Mouse (Mus musculus): Measurements from ENCODE around the gene Sf1. TPM values are rescaled to one million over a fixed set of nuclear protein-coding genes. Genes with fewer than 3 reads are reported as not detected.

Gene Sf1
- total RNA-seq (2021) = 100 to 1,000 TPM; 185 to 186 TPM
- long read RNA-seq, experiment 1, full-length matches to known transcripts = 9 of 47 reads
- long read RNA-seq, experiment 1, partial matches to known transcripts = 29 of 47 reads
- long read RNA-seq, experiment 1, other reads (novel, unspliced or antisense) = 9 of 47 reads
- long read RNA-seq, experiment 2, full-length matches to known transcripts = 17 of 31 reads
- long read RNA-seq, experiment 2, partial matches to known transcripts = 11 of 31 reads
- long read RNA-seq, experiment 2, other reads (novel, unspliced or antisense) = 3 of 31 reads

DNA sequence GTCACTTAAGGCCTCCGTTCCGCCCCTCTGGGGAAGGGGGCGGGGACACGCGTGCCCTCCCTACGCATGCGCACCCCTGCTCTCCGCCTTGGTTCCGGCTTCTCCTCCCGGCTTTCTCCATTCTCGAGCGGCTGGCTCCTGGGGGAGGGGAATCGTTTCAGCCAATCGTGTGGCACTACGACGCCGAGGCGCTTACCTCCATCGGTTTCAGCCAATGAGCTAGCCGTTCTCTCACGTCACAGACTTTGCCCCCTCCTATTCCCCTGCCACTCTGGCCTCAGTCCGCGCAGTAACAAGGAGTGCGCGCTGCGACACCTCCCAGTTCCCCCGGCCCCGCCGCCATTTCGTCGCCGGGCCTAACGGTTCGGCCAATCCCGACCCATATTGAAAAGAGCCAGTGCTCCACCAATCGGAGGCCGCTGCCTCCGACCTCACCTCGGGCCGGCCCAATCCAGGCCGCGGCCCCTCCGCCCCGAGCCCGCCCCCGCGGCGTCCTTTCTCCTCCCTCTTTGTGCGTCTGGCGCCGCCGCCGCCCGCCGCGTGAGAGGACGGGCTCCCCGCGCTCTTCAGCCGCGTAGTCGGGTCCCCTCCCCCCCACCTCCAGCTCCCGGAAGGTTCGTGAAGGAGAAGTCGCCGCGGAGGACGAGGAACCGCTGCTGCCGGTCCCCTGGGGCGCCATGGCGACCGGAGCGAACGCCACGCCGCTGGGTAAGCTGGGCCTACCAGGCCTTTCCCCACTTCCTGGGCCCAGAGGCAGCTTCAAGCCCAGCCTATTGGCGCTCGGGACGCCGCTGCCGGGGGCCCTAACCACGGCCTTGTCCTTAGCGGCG, at the start of gene Sf1:
TSS of gene Sf1 (plus strand) at position 280 of the 830 bp plus-strand sequence.
- DNase-seq (ENCODE audit: low spot score in 2 of 2) = peak; percentile 99 to 100
- intact Hi-C loops (cut with DNase I) = no loop called here

DNA sequence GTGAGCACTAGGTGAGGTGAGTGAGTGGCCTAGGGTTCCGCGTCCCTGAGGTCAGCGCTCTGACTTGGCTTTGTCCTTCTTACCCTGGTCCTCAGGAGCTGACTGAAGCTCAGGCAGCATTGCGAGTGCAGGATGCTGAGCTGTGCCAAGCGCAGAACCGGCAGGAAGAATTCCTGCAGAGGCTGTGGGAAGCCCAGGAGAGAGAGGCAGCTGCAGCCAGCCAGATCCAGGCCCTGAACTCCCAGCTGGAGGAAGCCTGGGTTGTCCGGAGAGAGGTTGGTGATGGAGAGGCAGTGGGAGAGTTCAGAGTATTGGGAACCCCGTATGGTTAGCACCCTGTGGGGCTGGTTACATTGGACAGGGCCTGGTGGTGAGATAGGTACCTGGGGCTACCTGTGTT, 49.7 kb upstream of the Sf1 start:
- intact Hi-C loops (cut with DNase I) = no loop called here
- DNase-seq (ENCODE audit: low spot score in 2 of 2) = no peak

DNA sequence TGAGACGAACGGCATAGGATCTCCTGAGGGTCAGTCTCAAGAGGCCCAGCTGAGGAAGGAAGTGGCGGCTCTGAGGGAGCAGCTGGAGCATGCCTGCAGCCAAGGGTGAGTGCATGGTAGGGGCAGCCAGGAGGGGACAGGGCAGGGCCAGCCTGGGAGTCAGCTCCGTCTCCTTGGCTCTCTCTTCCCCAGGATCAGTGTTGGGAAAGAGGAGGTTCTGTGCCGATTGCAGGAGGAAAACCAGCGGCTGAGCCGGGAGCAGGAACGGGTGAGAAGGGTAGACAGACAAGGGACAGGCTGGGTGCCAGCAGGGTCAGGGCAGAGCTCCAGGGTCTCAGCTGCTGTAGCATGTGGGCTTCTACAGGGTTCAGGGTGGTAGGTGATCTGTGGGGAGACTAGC, 49.0 kb upstream of the Sf1 start:
- intact Hi-C loops (cut with DNase I) = no loop called here
- DNase-seq (ENCODE audit: low spot score in 2 of 2) = no peak

DNA sequence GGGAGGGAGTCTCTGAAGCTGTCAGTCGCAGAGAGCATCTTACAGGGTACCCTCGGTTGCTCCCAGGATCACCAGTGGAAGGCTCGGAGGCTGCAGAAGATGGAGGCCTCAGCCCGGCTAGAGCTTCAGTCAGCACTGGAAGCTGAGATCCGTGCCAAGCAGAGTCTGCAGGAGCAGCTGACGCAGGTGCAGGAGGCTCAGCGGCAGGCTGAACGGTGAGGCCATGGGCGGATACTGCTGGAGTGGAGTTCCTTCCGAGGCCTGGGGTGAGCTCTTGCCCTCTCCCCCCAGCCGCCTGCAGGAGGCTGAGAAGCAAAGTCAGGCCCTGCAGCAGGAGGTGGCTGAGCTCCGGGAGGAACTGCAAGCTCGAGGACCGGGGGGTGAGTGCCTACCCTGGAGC, 47.9 kb upstream of the Sf1 start:
- DNase-seq (ENCODE audit: low spot score in 2 of 2) = no peak
- intact Hi-C loops (cut with DNase I) = no loop called here

DNA sequence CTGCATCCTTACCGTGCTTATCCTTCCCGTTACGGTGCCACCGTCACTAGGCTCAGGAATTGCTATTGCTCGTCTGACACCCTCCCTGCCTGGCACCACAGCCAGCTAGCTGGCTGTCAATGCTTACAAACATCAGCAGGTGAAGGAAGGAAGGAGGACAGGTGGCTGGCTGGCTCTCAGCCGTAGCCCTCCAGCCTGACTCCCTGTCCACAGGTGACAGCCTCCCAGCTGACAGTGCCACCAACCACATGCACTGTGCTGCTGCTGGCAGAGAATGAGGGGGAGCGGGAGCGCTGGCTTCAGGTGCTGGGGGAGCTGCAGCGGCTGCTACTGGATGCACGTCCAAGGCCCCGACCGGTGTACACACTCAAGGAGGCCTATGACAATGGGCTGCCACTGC, 45.3 kb upstream of the Sf1 start:
- intact Hi-C loops (cut with DNase I) = no loop called here
- no peak for DNase-seq (ENCODE audit: low spot score in 2 of 2)

DNA sequence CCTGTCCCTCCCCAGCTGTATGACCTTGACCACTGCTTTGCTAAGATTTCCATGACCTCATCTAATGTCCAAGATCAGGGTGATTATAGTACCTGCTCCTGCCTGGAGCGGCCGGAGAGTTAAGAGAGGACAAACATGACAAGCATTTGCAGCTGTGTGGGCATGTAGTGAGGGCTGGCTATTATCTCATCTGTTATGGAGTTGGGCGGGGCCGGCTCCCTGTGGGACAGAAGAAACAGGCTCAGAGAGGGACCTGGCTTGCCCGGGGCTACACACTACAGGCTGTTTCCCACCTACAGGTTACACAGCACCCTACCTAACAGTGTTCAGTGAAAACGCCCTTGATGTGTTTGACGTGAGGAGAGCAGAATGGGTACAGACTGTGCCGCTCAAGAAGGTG, 42.1 kb upstream of the Sf1 start:
- intact Hi-C loops (cut with DNase I) = no loop called here
- no peak for DNase-seq (ENCODE audit: low spot score in 2 of 2)

DNA sequence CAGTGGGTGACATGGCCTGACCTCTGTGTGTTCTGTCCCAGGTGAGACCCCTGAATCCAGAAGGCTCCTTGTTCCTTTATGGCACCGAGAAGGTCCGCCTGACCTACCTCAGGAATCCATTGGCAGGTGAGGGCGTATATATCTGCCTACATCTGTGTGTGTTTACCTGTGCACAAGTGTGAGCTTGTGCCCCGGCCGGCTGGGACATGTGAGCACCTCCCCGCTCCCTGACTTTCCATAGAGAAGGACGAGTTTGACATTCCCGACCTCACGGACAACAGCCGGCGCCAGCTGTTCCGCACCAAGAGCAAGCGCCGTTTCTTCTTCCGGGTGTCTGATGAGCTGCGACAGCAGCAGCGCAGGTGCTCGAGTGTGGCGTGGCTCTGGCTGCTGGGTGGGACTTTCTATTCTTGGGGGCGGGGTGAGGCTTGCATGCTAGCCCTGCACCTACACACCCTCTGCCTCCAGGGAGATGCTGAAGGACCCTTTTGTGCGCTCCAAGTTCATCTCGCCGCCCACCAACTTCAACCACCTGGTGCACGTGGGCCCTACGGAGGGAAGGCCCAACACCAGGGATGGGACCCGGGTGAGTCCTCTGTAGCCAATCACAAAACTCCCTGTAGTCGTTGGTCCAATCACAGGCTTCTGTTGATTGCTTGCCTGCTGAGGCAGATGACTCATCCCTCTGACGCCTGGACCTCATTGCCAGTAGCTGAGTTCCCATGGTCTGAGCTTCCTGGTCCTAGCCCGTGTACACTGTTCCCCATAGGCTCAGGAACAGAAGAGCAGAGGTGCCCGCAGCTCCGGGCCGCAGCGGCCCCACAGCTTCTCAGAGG, 41.5 kb upstream of the Sf1 start:
- DNase-seq (ENCODE audit: low spot score in 2 of 2) = no peak
- intact Hi-C loops (cut with DNase I) = no loop called here

DNA sequence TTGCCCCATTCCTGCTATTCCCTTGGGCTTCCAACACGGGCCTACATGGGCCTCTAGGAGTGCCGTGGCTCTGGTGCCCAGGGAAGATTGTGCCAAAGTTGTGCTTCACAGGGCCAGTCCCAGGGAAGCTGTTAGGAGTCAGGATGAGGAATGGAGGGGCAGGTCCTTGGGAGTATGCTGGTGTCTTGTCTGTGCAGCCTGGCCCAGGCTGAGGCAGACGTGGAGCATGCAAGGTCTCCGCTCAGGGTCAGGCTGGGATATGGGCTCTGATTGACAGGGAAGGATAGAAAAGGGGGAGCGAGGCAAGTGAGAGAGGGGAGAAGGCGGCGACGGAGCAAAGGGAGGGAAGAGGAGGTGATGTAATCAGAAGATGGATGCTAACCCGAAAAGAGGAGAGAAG, 38.7 kb upstream of the Sf1 start:
- intact Hi-C loops (cut with DNase I) = no loop called here
- no peak for DNase-seq (ENCODE audit: low spot score in 2 of 2)

DNA sequence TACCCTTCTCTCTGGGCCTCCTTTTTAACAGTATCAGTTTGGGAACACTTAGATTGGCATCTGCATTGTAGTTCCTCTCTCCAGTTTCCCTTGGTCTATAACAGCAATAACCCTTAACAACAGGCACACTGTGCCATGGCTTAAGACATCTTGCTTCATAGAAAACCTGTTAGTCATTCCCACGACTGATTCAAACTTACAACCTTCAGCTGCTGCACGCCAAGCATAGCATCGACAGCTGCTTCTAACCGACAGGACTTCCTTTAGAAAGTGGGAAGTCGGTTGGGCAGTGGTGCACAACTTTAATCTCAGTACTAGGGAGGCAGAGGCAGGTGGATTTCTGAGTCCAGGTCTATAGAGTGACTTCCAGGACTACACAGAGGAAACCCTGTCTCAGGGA, 32.3 kb upstream of the Sf1 start:
- no peak for DNase-seq (ENCODE audit: low spot score in 2 of 2)
- intact Hi-C loops (cut with DNase I) = loop anchor here (2.0 to 10.0 kb wide), 2 partner anchors 62 to 246 kb away; partner anchors contain the start of genes Cdca5, Gm28374, Tmem262 and Zfpl1

DNA sequence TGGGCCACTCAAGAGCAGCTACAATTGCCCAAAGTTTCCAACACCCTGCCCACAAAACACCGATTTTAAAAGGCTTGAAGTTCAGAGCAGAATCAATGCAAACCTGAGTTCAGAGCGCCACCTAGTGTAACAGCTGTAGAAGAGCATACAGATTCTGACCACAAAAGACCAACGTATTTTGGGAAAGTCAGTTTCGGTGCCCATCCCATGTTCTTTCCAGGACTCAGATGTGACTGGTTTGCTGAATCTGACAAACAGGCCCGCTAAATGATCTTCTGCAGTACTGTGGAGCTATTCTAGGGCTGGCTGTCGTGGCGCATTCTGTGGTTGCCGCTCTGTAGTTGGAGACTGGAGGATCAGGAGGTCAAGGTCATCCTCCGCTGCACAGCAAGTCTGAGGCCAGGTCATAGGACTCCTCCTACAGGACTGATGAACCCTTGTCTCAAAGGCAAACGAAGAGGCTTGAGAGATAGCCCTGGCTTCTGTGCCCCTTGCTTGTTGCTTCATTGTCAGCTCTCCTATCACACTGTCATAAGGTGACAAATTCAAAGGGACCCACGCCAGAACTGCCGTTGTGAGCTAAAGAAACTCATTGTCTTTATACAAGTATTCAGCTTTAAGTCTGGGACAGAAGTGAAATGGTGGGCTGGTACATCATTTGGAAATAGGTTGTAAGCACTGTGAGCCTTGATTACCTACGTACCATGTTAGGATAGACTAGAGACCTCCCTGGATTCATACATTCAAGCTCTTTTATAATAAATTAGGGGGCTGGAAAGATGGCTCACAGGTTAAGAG, 31.6 kb upstream of the Sf1 start:
- intact Hi-C loops (cut with DNase I) = loop anchor here (2.0 to 10.0 kb wide), 2 partner anchors 63 to 247 kb away; partner anchors contain the start of genes Cdca5, Gm28374, Tmem262 and Zfpl1
- DNase-seq (ENCODE audit: low spot score in 2 of 2) = peak; percentile 53 to 67

DNA sequence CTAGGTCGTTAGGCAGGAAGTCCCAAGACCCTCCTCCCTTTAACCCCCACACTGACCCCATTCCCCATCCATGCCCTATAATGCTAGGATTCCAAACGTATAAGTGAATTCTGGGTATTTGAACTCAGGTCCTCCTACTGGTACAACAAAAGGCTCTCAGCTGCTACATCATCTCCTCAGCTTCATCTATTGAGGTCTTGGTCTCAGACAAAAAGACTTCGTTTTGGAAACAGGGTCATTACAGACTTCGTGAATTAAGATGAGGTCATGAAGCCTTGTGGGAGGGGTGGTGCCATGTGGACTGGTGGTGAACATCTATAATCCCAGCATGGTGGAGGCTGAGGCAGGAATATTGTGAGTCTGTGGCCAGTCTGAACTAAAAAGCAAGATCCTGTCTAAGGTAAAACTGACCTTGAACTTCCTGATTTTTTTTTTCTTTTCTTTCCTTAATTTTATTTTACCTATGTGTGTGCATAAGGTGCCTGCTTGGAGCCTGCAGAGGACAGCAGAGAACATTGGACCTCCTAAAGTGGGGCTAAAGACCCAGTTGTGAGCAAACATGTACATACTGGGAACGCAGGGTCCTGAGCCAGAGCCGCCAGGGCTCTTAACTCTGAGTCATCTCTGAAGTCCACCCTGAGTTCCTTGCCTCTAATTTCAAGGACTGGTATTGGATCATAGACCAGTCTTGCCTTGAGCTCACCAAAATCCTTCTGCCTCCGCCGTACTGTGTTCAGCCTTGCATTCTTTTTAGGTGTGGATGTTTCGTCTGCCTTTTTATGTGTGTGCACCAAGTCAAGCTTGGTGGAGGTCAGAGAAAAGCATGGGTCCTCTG, 29.5 kb upstream of the Sf1 start:
- DNase-seq (ENCODE audit: low spot score in 2 of 2) = no peak
- intact Hi-C loops (cut with DNase I) = loop anchor here (10.0 kb wide), 1 partner anchor 249 kb away; the partner anchor contains the start of genes Cdca5, Gm28374, Tmem262 and Zfpl1

DNA sequence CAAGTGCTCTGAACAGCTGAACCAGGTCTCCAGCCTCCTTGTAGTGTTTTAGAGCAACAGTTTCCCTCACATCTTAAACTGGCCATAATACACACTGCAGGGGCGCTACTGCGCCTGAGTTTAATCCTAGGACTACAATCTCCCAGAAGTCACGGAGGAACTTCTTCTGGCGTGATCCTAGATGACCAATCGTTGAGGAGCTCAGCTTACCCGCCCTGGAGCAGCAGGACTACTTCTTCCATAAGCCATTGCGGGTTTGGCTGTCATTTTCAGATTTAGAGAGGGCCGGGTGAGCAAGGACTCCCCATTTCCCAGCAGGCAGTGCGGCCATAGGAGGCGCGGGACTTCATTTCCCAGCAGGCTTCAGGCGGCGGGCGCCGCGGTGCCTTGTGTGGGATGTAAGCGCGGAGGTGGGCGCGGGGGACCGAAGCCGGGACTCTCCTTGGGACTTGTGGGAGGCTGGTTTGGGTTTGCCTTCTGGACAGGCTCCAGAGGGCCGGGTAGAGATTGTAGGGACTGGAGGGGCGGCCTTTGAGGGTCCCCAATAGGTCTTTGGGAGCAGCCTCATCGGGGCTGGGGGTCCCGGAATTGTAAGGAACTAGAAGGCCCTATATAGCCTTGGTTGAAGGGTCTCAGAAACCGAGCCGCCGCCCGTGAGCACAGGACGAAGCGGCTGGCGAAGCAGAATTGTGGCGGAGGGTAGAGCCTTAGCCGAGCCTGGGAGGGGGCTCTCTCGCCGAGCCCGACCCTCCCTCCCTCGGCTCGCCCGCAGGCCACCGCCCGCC, 28.6 kb upstream of the Sf1 start, which contains the start of gene Men1:
TSS of gene Men1 (plus strand) at position 307 of the 785 bp plus-strand sequence.
- intact Hi-C loops (cut with DNase I) = loop anchor here (10.0 kb wide), 1 partner anchor 250 kb away; the partner anchor contains the start of genes Cdca5, Gm28374, Tmem262 and Zfpl1
- DNase-seq (ENCODE audit: low spot score in 2 of 2) = peak; percentile 96 to 97

DNA sequence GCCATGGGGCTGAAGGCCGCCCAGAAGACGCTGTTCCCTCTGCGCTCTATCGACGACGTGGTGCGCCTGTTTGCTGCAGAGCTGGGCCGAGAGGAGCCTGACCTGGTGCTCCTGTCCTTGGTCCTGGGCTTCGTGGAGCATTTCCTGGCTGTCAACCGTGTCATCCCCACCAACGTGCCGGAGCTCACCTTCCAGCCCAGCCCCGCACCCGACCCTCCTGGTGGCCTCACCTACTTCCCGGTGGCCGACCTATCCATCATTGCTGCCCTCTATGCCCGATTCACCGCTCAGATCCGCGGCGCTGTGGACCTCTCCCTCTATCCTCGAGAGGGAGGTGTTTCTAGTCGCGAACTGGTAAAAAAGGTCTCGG, 28.0 kb upstream of the Sf1 start:
- intact Hi-C loops (cut with DNase I) = loop anchor here (10.0 kb wide), 1 partner anchor 251 kb away; the partner anchor contains the start of genes Cdca5, Gm28374, Tmem262 and Zfpl1
- DNase-seq (ENCODE audit: low spot score in 2 of 2) = no peak

DNA sequence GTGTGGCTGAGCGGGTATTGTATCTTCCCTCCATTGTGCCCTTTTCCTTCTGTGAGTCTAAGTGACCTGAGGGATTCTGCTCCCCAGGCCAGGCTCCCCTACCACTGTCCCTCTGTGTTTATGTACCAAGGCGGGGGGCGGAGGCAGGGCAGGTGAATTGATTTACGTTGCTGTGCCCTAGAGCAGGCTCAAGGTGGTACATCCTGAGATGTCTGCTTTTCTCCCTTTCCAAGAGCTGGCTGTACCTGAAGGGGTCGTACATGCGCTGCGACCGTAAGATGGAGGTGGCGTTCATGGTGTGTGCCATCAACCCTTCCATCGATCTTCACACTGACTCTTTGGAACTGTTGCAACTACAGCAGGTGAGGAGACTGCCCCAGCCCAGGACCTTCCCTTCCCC, 26.6 kb upstream of the Sf1 start:
- intact Hi-C loops (cut with DNase I) = loop anchor here (10.0 kb wide), 1 partner anchor 252 kb away; the partner anchor contains the start of genes Cdca5, Gm28374, Tmem262 and Zfpl1

DNA sequence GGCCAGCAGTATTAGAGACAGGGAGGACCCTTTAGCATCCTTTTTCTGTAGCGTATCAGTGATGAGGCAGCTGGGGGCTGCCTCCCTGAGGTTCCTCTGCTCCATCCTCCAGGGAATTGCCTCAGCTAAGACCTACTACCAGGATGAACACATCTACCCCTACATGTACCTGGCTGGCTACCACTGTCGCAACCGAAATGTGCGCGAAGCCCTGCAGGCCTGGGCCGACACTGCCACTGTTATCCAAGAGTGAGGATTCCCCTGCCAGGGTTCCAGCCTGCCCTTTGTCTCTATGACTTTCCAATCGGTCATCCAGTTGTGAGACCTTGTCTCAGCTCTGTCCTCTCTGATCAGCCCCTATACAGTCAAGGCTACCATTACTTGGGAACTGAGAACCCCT, 25.3 kb upstream of the Sf1 start:
- DNase-seq (ENCODE audit: low spot score in 2 of 2) = no peak
- intact Hi-C loops (cut with DNase I) = loop anchor here (10.0 kb wide), 1 partner anchor 253 kb away; the partner anchor contains the start of genes Cdca5, Gm28374, Tmem262 and Zfpl1

More for the DNA sequence above, 26.6 kb upstream of the Sf1 start:
- DNase-seq (ENCODE audit: low spot score in 2 of 2) = no peak

DNA sequence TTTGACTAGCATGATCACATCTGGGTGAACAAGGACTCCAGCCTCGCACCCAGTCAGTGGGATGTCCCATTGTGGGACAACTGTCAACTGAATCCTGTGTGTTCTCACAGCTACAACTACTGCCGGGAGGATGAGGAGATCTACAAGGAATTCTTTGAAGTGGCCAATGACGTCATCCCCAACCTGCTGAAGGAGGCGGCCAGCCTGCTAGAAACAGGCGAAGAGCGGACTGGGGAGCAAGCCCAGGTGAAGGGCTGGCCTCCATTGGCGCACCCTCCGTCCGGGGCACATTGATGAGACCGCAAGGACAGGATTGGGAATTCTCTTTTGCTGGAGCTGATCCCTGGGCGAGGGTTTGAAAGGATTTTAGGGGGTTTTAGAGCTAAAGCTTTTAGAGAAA, 24.8 kb upstream of the Sf1 start:
- intact Hi-C loops (cut with DNase I) = loop anchor here (10.0 kb wide), 1 partner anchor 254 kb away; the partner anchor contains the start of genes Cdca5, Gm28374, Tmem262 and Zfpl1

DNA sequence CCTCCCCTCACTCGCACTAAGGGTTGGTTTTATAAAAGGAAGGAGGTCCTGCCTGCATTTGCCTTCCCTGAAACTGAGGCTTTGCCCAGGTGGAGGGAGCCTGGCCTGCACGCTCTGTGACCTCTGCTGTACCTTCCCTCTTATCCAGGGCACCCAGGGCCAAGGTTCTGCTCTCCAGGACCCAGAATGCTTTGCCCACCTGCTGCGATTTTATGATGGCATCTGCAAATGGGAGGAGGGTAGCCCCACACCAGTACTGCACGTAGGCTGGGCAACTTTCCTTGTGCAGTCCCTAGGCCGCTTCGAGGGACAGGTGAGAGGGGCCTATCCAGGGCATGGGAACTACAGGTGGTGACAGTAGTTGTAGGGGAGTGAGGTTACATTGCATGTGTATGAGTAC, 24.3 kb upstream of the Sf1 start:
- intact Hi-C loops (cut with DNase I) = loop anchor here (10.0 kb wide), 1 partner anchor 254 kb away; the partner anchor contains the start of genes Cdca5, Gm28374, Tmem262 and Zfpl1
- no peak for DNase-seq (ENCODE audit: low spot score in 2 of 2)

More for the DNA sequence above, 24.8 kb upstream of the Sf1 start:
- no peak for DNase-seq (ENCODE audit: low spot score in 2 of 2)
